Mouse (Mus musculus): ENCODE data around the gene Lrp6.

Lrp6 gene

DNA sequence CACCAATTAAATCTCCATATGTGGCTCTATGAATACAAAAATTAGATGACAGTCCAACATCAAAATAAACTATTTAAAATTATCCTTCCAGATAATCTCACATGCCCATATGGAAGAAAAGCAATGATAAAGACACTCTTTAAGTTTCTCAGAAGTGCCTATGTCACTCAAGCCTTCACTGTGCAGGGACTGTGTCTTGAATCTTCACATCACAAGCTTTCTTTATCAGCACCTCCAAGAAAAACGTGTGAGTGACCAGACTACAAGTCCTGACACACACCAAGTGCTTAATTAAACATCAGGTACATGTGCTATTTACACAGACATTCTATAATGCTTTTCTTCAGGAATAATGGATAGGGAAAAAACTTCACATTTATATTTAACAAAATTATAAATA, 34.8 kb downstream of the Lrp6 start:
- no peak for DNase-seq (ENCODE audit: low spot score in 2 of 2)

DNA sequence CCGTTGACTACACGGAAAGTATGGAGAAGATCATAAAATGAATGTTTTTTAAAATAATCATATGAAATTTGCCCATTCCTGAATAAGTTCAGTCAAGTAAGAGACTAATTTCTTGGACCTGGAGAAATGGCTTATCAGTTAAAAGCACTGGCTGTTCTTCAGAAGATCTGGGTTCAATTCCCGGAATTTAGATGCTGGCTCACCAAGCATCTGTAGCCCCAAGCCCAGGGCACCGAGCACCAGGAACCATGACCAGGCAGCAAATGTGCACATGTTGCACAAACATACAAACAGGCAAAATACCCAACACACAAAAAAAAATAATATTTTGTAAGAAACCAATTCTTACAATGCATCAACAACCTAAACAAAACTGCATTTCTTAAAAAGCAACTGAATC, 37.4 kb downstream of the Lrp6 start:
- no peak for DNase-seq (ENCODE audit: low spot score in 2 of 2)

DNA sequence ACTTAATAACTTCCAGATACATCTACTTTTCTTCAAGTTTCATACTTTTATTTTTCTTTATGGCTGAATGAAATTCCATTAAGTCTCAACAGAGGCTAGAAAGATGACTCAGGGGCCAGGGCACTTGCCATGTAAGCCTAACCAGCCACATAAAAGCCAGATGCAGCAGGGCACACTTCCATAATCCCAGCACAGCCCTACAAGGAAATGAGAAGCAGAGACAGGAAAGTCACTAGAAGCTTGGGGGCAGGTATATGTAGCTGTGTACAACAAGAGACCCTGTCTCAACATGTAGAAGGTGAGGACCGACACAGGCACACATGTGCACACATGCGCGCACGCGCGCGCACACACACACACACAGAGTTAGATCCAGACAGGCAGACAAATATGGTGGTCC, 38.4 kb downstream of the Lrp6 start:
- no peak for DNase-seq (ENCODE audit: low spot score in 2 of 2)

DNA sequence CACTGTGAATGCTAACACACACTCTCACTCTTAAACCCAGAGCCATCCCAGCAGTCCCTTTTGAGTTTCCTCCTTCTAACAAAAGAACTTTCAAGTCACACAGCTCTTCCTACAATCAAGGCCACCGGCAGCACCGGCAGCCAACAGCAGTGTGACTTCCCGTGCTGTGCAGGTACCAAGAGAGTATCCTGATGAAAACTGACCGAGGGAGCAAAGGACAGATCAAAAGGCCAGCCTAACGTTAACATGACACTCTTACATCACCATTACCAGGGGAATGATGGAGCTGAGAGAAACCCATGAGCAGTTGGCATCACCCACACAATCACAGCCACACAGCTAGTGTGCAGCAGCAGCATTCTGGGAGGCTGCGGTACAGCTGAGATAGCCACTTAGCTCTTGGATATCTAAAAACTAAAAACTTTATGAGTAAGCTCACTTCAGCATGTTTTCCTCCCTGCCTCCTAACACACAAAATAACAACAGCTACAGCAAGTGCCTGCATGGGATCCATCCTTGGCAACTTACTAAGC, 39.1 kb downstream of the Lrp6 start:
- DNase-seq (ENCODE audit: low spot score in 2 of 2) = peak in 1 of 2 experiments; percentile 31

DNA sequence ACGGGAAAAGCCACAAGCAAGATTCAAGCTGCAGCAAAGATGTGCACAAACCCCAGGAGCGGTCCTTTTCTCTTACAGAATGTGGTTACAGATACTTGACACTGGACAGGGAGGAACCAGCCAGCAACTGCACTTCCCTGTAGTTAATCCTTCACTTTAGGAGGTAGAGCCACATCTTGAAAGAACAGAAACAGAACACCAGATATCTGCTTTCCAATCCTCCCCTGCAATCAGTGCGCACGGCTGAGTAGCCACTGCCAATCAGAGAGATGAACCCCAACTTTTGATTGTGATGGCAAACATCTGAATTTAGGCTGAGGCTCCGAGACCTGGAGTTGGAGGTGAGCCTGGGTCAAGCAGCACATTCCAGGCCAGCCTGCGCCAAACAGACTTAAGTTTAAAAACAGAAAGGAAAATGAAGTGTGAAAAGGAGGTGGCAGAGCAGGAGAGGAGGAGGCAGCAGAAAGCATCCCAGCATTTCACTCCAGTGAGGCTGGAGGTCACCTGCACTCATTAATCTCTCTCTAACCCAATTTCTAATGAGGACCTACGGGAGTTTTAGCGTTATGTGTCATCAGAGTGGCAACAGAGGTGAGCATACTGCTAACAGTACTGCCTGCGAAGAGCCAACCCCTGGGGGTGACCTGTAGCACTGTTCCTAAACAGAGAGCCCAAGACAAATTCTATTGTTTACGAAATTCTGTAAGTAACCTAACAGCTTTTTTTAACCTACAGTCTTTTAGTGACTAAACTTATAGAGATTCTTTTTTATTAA, 39.8 kb downstream of the Lrp6 start:
- no peak for DNase-seq (ENCODE audit: low spot score in 2 of 2)

DNA sequence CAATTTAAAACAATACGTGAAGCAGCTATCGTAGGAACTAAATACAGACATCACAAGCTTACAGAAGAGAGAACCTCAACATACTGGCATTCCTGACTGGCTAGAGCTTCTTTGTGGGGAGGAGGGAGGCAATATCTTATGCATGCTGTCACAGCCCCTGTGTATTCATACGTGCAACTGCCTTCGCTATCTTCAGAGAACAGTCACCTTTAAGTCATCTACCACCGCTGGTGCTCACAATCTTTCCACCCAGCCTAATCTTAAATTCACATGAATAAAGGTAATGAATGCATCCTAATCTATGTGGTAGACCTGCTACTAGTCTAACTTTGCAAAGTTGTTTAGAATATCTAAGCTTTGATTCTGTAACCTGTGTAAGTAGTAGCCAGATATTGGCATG, 40.5 kb downstream of the Lrp6 start:
- DNase-seq (ENCODE audit: low spot score in 2 of 2) = no peak

DNA sequence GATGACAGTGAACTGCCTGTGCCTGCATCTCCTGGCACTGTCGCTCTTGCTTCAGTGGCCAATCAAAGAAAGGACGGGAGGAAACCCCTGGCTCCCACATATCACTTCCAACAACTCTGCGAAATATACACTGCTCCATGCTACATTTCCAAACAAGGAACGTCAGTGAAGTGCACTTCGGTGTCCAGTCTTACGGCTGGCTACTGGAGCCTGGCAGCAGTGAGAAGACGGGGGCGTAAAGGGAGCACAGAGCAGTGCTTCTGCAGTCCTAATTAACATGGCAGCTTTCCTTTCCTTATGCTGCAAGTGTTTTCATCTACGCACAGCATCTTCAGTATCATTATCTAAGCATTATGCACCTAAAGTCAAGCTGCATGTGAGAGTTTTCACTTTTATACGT, 45.4 kb downstream of the Lrp6 start:
- DNase-seq (ENCODE audit: low spot score in 2 of 2) = peak in 1 of 2 experiments; percentile 35

DNA sequence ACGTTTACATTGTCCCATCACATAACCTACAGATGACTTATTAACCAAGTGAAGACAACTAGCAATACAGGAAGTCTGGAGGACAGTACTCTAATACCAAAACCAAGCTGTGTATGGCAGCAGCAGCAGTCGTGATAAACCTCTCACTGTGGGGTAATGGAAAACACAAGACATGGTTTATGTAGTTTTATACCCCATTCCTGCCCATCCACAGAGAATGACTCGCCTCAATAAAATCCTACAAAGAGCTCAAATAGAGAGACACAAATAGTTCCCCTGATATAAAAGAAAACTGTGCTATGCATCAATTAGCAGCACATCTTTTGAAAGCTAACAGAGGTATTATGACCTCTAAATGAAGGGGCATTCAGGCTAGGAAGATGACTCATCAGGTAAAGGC, 45.9 kb downstream of the Lrp6 start:
- DNase-seq (ENCODE audit: low spot score in 2 of 2) = no peak

DNA sequence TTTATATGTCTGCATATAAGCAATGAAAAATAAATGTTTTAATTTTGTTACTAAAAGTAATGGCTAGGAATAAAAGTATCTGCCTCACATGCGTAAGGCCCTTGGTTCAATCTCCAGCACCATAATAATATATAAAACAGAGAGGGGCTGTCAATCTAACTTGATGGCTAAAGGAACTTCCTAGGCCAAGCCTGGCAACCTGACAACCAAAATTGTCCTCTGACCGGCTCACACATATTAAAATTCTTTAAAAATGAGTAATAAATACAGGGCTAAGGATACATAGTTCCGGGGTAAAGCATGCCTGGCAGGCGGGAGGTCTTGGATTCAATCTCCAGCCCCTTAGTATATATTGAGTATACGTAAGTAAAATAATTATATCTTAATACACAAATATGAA, 48.3 kb downstream of the Lrp6 start:
- no peak for DNase-seq (ENCODE audit: low spot score in 2 of 2)

DNA sequence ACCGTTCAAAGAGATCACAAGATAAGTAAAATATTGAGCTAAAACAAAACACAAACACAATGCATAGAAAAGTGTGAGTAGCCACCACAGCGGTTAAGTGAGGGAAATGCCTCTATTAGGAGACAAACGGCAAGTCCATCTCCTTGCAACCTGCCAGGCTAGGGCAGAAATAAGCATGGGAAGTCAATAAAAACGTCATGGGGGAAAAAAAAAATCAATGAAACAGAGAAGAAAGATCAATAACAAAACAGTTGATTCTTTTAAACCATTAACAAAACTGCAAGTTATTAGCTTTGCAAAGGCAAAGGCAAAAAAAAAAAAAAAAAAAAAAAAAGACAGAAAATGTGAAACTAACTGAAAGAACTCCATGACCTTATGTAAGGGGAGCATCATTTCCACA, 49.6 kb downstream of the Lrp6 start:
- no peak for DNase-seq (ENCODE audit: low spot score in 2 of 2)

DNA sequence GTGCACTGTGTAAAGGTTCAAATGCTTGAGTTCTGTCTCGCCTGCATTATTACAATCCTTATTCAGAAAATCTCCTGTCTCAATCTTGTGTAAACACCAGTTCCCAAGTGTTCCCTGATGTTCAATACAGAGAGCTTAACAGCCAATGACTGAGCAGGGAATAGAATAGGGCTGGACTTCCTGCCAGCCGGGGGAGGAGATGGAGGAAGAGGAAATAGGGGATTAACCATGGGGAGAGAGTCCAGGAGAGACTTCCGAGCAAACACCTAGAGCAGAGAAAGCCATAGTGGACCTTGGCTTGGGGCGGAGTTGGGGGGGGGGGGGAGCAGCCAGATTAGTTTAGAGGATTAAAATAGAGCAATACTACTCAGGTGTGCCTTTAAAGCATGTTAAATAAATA, 51.3 kb downstream of the Lrp6 start:
- no peak for DNase-seq (ENCODE audit: low spot score in 2 of 2)

DNA sequence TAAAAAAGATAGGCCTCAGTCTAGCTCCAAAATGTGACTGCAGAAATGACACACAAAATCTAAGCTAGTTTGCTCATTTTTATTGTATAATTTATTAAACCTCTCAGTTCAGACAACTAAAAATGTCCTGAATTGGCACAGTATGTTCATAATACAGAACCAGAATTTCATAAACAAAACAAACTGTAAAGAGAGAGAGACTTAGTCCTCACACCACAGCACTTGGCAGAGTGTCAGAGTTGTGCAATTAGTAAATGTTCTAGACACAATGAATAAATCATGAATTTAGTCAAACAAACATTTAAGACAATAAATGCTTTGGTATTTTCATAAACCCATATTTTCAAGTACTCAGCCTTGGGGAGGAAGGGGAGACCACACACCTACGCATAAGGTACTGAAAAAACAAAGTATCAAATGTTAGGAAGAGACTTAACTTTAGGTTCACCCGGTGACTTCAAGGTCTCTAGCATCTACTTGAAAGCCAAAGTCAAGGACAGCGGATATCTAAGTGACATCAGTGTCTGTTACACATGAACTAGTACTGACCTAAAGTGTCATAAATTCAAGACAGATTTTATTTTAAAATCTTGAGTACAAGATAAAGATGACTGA, 52.8 kb downstream of the Lrp6 start:
- no peak for DNase-seq (ENCODE audit: low spot score in 2 of 2)

DNA sequence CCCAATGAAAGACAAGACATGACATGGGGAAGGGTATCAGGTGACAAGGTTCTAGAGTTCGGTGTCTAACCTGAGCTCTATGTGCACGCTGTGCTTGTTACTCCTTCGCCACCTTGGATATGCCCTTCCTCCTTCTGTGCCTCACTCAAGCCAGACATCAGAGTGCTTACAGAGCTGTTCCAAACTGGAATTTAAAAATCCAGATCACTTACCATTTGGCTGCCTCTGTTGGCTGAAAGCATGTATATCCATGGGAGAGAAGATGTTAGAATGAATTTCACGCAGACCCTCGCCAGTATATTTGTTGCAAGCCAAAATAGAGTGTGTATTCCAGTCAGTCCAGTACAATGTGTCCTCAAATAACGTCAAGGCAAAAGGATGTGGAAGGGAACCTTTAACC, 53.8 kb downstream of the Lrp6 start:
- no peak for DNase-seq (ENCODE audit: low spot score in 2 of 2)

DNA sequence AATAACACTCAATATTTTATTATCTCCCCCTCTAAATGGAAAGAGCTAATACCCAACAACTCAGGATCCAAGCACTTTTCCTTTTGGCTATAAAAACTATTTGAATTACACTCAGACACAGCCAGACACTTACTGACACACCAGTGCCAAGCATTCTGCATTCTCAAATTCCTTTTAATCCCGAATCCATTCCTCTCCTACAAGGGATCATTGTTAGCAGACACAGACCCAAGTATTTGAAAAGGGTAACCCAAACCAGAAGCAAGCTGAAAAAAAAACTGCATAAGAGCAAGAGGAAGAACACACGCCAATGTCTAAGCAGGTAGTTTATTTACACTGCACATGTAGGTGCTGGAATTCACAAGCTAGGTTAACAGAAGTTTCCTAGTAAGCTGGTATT, 54.3 kb downstream of the Lrp6 start:
- DNase-seq (ENCODE audit: low spot score in 2 of 2) = no peak

DNA sequence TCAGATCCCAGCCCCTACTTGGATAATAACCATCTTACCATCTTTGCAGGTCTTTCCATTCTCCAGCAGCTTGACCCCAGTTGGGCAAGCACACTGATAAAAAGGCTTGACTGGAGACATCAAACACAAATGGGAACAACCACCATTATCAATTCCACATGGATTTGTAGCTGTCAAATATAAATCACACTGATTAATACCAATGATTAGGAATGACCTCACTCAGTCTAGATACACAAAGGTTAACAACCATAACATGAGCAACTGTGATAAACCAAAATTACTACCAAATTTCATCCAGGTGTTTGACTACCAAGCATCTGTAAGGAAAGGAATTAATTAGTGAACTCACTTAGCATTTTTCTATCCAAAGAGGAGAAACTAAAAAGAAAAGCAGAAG, 55.6 kb downstream of the Lrp6 start:
- DNase-seq (ENCODE audit: low spot score in 2 of 2) = no peak

DNA sequence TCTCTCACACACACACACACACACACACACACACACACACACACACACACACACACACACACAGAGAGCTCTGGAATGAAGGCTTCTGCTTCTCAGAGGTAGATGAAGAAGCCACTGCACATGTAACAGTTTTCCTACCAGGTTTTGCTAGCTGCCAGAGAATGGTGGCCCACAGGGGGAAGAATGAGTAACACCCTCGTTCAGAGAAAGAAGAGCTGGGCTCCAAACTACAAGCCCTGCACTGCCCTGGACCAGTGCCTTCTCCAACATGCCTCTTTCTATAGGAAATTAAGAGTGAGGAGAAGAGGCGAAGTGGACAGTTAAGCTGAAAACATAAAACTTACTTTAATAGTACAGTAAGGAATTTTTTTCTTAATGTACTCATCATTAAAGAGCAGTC, 56.5 kb downstream of the Lrp6 start:
- no peak for DNase-seq (ENCODE audit: low spot score in 2 of 2)

DNA sequence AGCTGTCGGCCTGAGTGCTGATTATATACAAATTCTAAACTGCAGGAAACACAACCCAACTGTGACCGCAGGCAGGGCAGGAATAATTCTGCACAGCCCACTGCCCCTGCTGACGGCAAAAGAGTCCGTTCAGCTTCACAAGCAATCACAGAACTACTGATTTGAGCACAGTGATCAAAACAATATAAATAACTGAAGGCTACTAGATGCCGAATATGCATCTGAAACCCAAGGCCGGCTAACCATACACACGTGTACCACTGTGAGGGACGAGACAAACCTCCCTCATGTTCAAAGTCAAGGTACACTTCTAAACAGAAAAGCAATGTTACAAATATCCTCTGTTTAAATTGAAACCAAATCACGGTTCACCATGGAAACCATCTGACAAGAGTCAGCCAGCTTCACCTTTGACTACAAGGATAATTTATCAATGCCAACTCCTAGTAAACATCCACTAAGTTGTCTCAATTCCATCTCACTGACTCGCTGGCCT, 57.0 kb downstream of the Lrp6 start:
- no peak for DNase-seq (ENCODE audit: low spot score in 2 of 2)

DNA sequence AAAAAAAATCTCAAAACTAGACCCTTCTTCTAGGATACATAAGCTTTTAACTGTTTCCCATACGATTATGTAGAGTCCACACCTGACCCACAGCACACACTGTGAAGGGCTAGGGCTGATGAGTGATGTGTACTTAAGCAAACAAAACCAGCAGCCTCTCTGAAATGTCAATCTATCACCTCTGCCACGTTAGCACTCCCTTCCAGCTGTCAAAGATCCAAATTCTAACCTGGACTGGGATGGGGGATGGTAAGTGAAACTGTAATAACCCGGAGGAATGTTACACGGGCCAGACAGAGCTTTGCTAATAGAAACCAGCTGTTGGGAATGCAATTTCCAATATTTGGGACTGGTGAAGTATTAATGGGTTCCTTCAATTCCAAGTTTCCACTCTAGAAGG, 61.9 kb downstream of the Lrp6 start:
- no peak for DNase-seq (ENCODE audit: low spot score in 2 of 2)

DNA sequence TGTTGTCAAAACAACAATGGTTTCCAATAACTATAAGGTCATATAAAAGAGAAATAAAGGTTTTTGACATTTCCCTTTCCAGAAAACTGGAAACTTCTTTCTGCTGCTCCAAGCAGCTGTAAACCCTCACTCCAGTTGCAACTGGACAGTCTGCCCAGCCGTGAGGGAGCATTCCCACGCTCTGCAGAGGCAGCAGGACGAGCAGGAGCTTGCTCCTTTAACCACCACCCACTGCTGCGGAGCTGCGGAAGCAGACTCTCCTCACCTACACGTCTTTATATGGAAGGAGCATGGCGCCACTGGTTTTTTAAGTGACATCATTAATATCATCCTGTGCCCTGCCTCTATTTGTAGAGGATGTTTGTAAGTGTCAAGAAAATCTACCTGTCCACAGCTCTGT, 64.4 kb downstream of the Lrp6 start:
- DNase-seq (ENCODE audit: low spot score in 2 of 2) = no peak

DNA sequence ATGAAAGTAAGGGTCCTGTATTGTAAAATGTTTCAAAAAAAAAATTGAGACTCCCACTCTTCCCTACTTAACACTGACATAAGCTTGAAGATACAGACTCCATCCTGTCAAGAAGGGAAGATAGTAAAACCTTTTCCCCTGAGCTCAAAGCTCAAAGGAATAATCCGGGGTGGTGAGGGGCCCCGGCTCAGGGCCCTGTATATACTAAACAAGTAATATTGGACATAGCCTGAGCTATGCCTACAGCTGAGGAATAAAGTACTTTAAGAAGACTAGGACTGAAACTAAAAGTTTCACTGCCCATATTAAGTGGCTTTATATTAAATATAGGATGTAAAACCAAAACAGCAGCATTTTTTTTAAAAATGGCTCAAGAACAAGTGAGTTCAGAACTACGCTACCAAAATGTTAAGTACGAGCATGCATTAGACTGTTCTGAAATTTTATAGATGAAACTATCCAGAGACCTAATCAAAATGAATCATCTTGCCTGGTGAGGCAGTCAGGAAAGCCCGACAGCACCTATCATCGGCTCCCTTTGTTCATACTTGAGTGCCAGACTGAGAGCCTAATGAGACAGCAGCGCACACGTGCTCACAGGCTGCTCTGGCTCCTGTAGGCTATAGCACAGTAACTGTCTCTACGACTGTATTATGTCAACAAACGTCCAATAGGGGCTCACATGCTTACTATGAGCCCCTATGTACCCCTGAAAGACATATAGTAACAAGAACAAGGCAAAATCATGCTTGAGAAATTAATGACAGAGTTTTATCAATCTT, 66.2 kb downstream of the Lrp6 start:
- no peak for DNase-seq (ENCODE audit: low spot score in 2 of 2)

DNA sequence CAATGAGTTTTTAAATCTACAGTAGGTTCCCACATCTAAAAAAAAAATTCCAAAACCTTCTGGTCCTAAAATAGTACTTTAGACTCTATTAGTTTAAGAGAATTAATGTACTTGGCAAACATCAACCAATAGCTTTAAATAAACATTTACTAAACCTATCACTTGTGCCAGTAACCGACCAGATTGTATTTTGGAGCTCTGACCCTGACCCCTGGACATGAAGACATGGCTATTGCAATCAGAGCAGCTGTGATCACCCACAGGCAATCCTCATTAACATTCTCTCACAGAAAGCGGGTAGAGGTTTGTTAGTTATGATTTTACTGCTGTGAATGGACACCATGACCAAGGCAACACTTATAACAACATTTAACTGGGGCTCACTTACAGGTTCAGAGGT, 67.7 kb downstream of the Lrp6 start:
- DNase-seq (ENCODE audit: low spot score in 2 of 2) = no peak

DNA sequence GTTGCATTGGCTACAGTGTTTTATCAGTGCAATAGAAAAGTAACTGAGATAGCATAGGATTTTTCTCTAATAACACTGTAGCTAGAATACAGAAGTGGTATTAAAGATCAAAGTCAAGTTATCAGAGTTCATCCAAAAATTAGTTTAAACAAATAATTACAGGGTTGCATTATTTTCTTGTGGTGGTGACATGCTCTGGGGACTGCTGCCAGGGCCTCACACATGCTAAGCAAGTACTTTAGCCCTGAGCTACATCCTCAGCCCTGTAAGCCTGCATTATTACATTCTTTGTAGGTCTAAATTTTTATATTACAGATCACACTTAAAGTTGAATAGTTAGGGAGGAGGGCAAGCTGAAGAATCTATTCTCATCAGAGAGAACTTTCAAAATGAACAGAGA, 68.2 kb downstream of the Lrp6 start:
- no peak for DNase-seq (ENCODE audit: low spot score in 2 of 2)
